Mouse (Mus musculus) myocyte (in vitro differentiated cells): ENCODE results near the gene Tnfrsf26.

Source experiments
- CEBPB ChIP-seq: IDR thresholded peaks from 2 replicates; pipeline ENCODE4 v1.6.1; 2011; ENCODE audit warnings: mild to moderate bottlenecking, moderate library complexity; ENCODE audit not compliant: poor library complexity, insufficient read depth, severe bottlenecking
- MAX ChIP-seq: IDR thresholded peaks from one replicate; pipeline ENCODE4 v1.6.1; 2011; ENCODE audit warnings: low read depth, mild to moderate bottlenecking, control low read depth
- MYOD1 ChIP-seq, 3 experiments: IDR thresholded peaks; one replicate each; pipeline ENCODE4 v1.6.1; 2011; ENCODE audit warnings: control low read depth in 2 of 3, low read depth in 2 of 3, mild to moderate bottlenecking in 2 of 3, moderate library complexity in 1 of 3; ENCODE audit not compliant: insufficient read length in 2 of 3, control insufficient read depth in 1 of 3
- POLR2A ChIP-seq: IDR thresholded peaks from one replicate; pipeline ENCODE4 v1.6.1; 2011; ENCODE audit warnings: low read depth, mild to moderate bottlenecking, control low read depth, moderate library complexity; ENCODE audit not compliant: insufficient read length
- POLR2AphosphoS2 ChIP-seq: IDR thresholded peaks from one replicate; pipeline ENCODE4 v1.6.1; 2011; ENCODE audit warnings: low read depth, control low read depth; ENCODE audit not compliant: insufficient read length
- TCF12 ChIP-seq: IDR thresholded peaks from one replicate; pipeline ENCODE4 v1.6.1; 2011; ENCODE audit warnings: mild to moderate bottlenecking, control low read depth; ENCODE audit not compliant: poor library complexity, insufficient read depth, severe bottlenecking
- TCF3 ChIP-seq: IDR thresholded peaks from one replicate; pipeline ENCODE4 v1.6.1; 2011; ENCODE audit warnings: low read depth, control low read depth; ENCODE audit not compliant: insufficient read length
- USF1 ChIP-seq: IDR thresholded peaks from one replicate; pipeline ENCODE4 v1.6.1; 2011; ENCODE audit warnings: low read depth, mild to moderate bottlenecking, control low read depth, moderate library complexity

GRCm38 (mm10) chr7:143588006-143588405, 40.5 kb downstream of the Tnfrsf26 start:
- TF ChIP-seq POLR2AphosphoS2 = no peak
- no peak for TF ChIP-seq TCF3
- no peak for TF ChIP-seq USF1
- TF ChIP-seq POLR2A = no peak
- no peak for TF ChIP-seq MYOD1 (IDR thresholded peaks at IDR 0.05; ENCODE audit: control insufficient read depth in 1 of 3, insufficient read length in 2 of 3, low read depth in 2 of 3)
- TF ChIP-seq TCF12 = no peak
- TF ChIP-seq CEBPB = no peak
- no peak for TF ChIP-seq MAX
